Mouse (Mus musculus): ENCODE results near the gene Stard5.

The Stard5 gene

GRCm38 (mm10) chr7:83631828-83632681 is at the start of gene Stard5:
Gene Stard5 (plus strand): TSS chr7:83631959.
- in situ Hi-C loops (cut with MboI, MseI): loop anchor here (10.0 kb wide), 1 partner anchor 1387 kb away; no protein-coding TSS in a partner anchor

- in situ Hi-C loops (cut with MboI, MseI): no loop called here
Observed at GRCm38 (mm10) chr7:83584639-83585471, 46.9 kb upstream of the Stard5 start, which contains the start of gene Tmc3. Gene Tmc3 (plus strand): TSS chr7:83584927.

- in situ Hi-C loops (cut with MboI, MseI): no loop called here
Observed at GRCm38 (mm10) chr7:83594056-83594455, 37.7 kb upstream of the Stard5 start.

- in situ Hi-C loops (cut with MboI, MseI): no loop called here
Observed at GRCm38 (mm10) chr7:83597063-83597462, 34.7 kb upstream of the Stard5 start.

GRCm38 (mm10) chr7:83598997-83599912 is 32.5 kb upstream of the Stard5 start:
- in situ Hi-C loops (cut with MboI, MseI): no loop called here

GRCm38 (mm10) chr7:83599913-83600286 is 31.9 kb upstream of the Stard5 start:
- in situ Hi-C loops (cut with MboI, MseI): no loop called here

- in situ Hi-C loops (cut with MboI, MseI): no loop called here
Observed at GRCm38 (mm10) chr7:83604180-83604944, 27.4 kb upstream of the Stard5 start.

GRCm38 (mm10) chr7:83606796-83607195 is 25.0 kb upstream of the Stard5 start:
- in situ Hi-C loops (cut with MboI, MseI): no loop called here

- in situ Hi-C loops (cut with MboI, MseI): no loop called here
Observed at GRCm38 (mm10) chr7:83609891-83610290, 21.9 kb upstream of the Stard5 start.

- in situ Hi-C loops (cut with MboI, MseI): no loop called here
Observed at GRCm38 (mm10) chr7:83611886-83612285, 19.9 kb upstream of the Stard5 start.

GRCm38 (mm10) chr7:83615272-83615671 is 16.5 kb upstream of the Stard5 start:
- in situ Hi-C loops (cut with MboI, MseI): no loop called here

GRCm38 (mm10) chr7:83615815-83616214 is 15.9 kb upstream of the Stard5 start:
- in situ Hi-C loops (cut with MboI, MseI): no loop called here

GRCm38 (mm10) chr7:83616268-83616667 is 15.5 kb upstream of the Stard5 start:
- in situ Hi-C loops (cut with MboI, MseI): no loop called here

GRCm38 (mm10) chr7:83618709-83619108 is 13.1 kb upstream of the Stard5 start:
- in situ Hi-C loops (cut with MboI, MseI): no loop called here

GRCm38 (mm10) chr7:83622582-83622981 is 9.2 kb upstream of the Stard5 start:
- in situ Hi-C loops (cut with MboI, MseI): no loop called here

- in situ Hi-C loops (cut with MboI, MseI): no loop called here
Observed at GRCm38 (mm10) chr7:83624065-83624464, 7.7 kb upstream of the Stard5 start.

- in situ Hi-C loops (cut with MboI, MseI): loop anchor here (5.0 kb wide), 1 partner anchor 41 kb away; no protein-coding TSS in a partner anchor
Observed at GRCm38 (mm10) chr7:83626557-83627257, 5.1 kb upstream of the Stard5 start.

- in situ Hi-C loops (cut with MboI, MseI): loop anchor here (5.0 kb wide), 1 partner anchor 40 kb away; no protein-coding TSS in a partner anchor
Observed at GRCm38 (mm10) chr7:83627369-83627768, 4.4 kb upstream of the Stard5 start.

GRCm38 (mm10) chr7:83631073-83631827 is 509 bp upstream of the Stard5 start:
- in situ Hi-C loops (cut with MboI, MseI): loop anchor here (10.0 kb wide), 1 partner anchor 1386 kb away; no protein-coding TSS in a partner anchor
